Mouse (Mus musculus) heart, adult 2 months (tissue): ENCODE measurements around the gene A130010J15Rik.

ENCODE experiments used
- CTCF ChIP-seq: fragments of 200-600 bp; IDR thresholded peaks from 2 replicates; pipeline ENCODE4 v1.8.1; 2022; ENCODE audit warnings: antibody characterized with exemption, mild to moderate bottlenecking, moderate library complexity
- EP300 ChIP-seq: fragments of 200-500 bp; IDR thresholded peaks from 2 replicates; pipeline ENCODE4 v1.6.1; 2011; ENCODE audit warnings: low read depth, low read length, control low read depth; ENCODE audit not compliant: insufficient read depth
- POLR2A ChIP-seq: fragments of 200-500 bp; IDR thresholded peaks from 2 replicates; pipeline ENCODE4 v1.6.1; 2011; ENCODE audit warnings: mild to moderate bottlenecking, low read depth, low read length, control low read depth; ENCODE audit not compliant: insufficient read depth

GRCm38 (mm10) chr1:193130456-193130825 lies 37.4 kb upstream of the A130010J15Rik start:
- TF ChIP-seq POLR2A (no peak), CTCF (no peak), EP300 (no peak)
